Mouse (Mus musculus): ENCODE measurements at regions not wholly inside any gene's neighbourhood (a gene's known extent, or its start where the extent isn't known, plus 50 kb on each side); places are given as distances from the start of the nearest gene placed in this dataset.

GRCm38 (mm10) chr13:37588528-37589176 is 189.5 kb upstream of the Rreb1 start:
- ATAC-seq (ENCODE audit: low FRiP score, low read depth), result no peak
- Histone ChIP-seq H3K9ac (no peak overlapping the region), H3K27me3 (replicated peaks) (no peaks in the 10 kb centered on the region), H3K36me3 (no peaks in the 10 kb centered on the region), H3K27ac (no peak overlapping the region), H3K4me1 (no peaks in the 10 kb centered on the region), H3K4me2 (replicated peaks) (no peak overlapping the region), H3K4me3 (no peak overlapping the region), H3K9me3 (no peaks in the 10 kb centered on the region)
- WGBS, result 91% methylated on average over 8 of the region's 8 CpGs

GRCm38 (mm10) chr13:37592149-37592548 is 186.1 kb upstream of the Rreb1 start:
- Histone ChIP-seq H3K4me1 (no peaks in the 10 kb centered on the region), H3K27me3 (replicated peaks) (no peaks in the 10 kb centered on the region), H3K27ac (no peak overlapping the region), H3K9me3 (no peaks in the 10 kb centered on the region), H3K9ac (no peak overlapping the region), H3K4me2 (replicated peaks) (no peak overlapping the region), H3K4me3 (no peak overlapping the region), H3K36me3 (no peaks in the 10 kb centered on the region)
- WGBS, result 83% methylated on average over 5 of the region's 5 CpGs
- no peak for ATAC-seq (ENCODE audit: low FRiP score, low read depth)

GRCm38 (mm10) chr13:37595196-37595595 is 183.0 kb upstream of the Rreb1 start:
- H3K27ac ChIP-seq, result no peak overlapping the region
- no peaks in the 10 kb centered on the region for H3K27me3 ChIP-seq (replicated peaks)
- H3K4me1 ChIP-seq, result no peaks in the 10 kb centered on the region
- H3K9me3 ChIP-seq, result no peaks in the 10 kb centered on the region
- H3K9ac ChIP-seq, result no peak overlapping the region
- H3K36me3 ChIP-seq, result no peaks in the 10 kb centered on the region
- WGBS, result 35% methylated on average over 8 of the region's 8 CpGs
- no peak overlapping the region for H3K4me2 ChIP-seq (replicated peaks)
- H3K4me3 ChIP-seq, result no peak overlapping the region
- ATAC-seq (ENCODE audit: low FRiP score, low read depth), result no peak

- H3K4me1 ChIP-seq, result no peaks in the 10 kb centered on the region
- H3K4me2 ChIP-seq (replicated peaks), result no peak overlapping the region
- H3K4me3 ChIP-seq, result no peak overlapping the region
- no peak overlapping the region for H3K9ac ChIP-seq
- no peaks in the 10 kb centered on the region for H3K36me3 ChIP-seq
- no peak for ATAC-seq (ENCODE audit: low FRiP score, low read depth)
- WGBS, result 67% methylated on average over 8 of the region's 8 CpGs
- no peaks in the 10 kb centered on the region for H3K9me3 ChIP-seq
- H3K27ac ChIP-seq, result no peak overlapping the region
- no peaks in the 10 kb centered on the region for H3K27me3 ChIP-seq (replicated peaks)
Observed at GRCm38 (mm10) chr13:37597575-37597974, 180.6 kb upstream of the Rreb1 start.

GRCm38 (mm10) chr13:37598165-37598775 is 179.9 kb upstream of the Rreb1 start:
- ATAC-seq (ENCODE audit: low FRiP score, low read depth), result no peak
- Histone ChIP-seq H3K4me3 (no peak overlapping the region), H3K36me3 (no peaks in the 10 kb centered on the region), H3K9me3 (no peaks in the 10 kb centered on the region), H3K4me2 (replicated peaks) (no peak overlapping the region), H3K9ac (no peak overlapping the region), H3K4me1 (no peaks in the 10 kb centered on the region), H3K27me3 (replicated peaks) (no peaks in the 10 kb centered on the region), H3K27ac (no peak overlapping the region)
- 89% methylated on average over 10 of the region's 10 CpGs for WGBS

GRCm38 (mm10) chr13:37599679-37600078 is 178.5 kb upstream of the Rreb1 start:
- no peak overlapping the region for H3K4me3 ChIP-seq
- no peak overlapping the region for H3K27ac ChIP-seq
- H3K4me2 ChIP-seq (replicated peaks), result no peak overlapping the region
- H3K27me3 ChIP-seq (replicated peaks), result no peaks in the 10 kb centered on the region
- WGBS, result 84% methylated on average over 1 of the region's 1 CpGs
- H3K9me3 ChIP-seq, result no peaks in the 10 kb centered on the region
- H3K4me1 ChIP-seq, result no peaks in the 10 kb centered on the region
- no peaks in the 10 kb centered on the region for H3K36me3 ChIP-seq
- ATAC-seq (ENCODE audit: low FRiP score, low read depth), result no peak
- no peak overlapping the region for H3K9ac ChIP-seq

GRCm38 (mm10) chr13:37600172-37600571 is 178.0 kb upstream of the Rreb1 start:
- Histone ChIP-seq H3K27ac (no peak overlapping the region), H3K4me1 (no peaks in the 10 kb centered on the region), H3K9ac (no peak overlapping the region), H3K4me2 (replicated peaks) (no peak overlapping the region), H3K4me3 (no peak overlapping the region), H3K36me3 (no peaks in the 10 kb centered on the region), H3K27me3 (replicated peaks) (no peaks in the 10 kb centered on the region), H3K9me3 (no peaks in the 10 kb centered on the region)
- WGBS, result 96% methylated on average over 9 of the region's 9 CpGs
- ATAC-seq (ENCODE audit: low FRiP score, low read depth), result no peak

- Histone ChIP-seq H3K9me3 (no peaks in the 10 kb centered on the region), H3K4me3 (no peak overlapping the region)
- 70% methylated on average over 7 of the region's 7 CpGs for WGBS
Observed at GRCm38 (mm10) chr13:37601068-37601467, 177.1 kb upstream of the Rreb1 start.

GRCm38 (mm10) chr13:37602256-37602655 is 175.9 kb upstream of the Rreb1 start:
- H3K4me2 ChIP-seq (replicated peaks), result no peak overlapping the region
- no peak overlapping the region for H3K9ac ChIP-seq
- 77% methylated on average over 4 of the region's 4 CpGs for WGBS
- H3K27ac ChIP-seq, result no peak overlapping the region
- no peaks in the 10 kb centered on the region for H3K4me1 ChIP-seq
- no peak for ATAC-seq (ENCODE audit: low FRiP score, low read depth)
- no peak overlapping the region for H3K4me3 ChIP-seq
- H3K36me3 ChIP-seq, result no peaks in the 10 kb centered on the region
- H3K27me3 ChIP-seq (replicated peaks), result no peaks in the 10 kb centered on the region
- no peaks in the 10 kb centered on the region for H3K9me3 ChIP-seq

More at GRCm38 (mm10) chr13:37601068-37601467, 177.1 kb upstream of the Rreb1 start:
- no peak overlapping the region for H3K27ac ChIP-seq
- no peaks in the 10 kb centered on the region for H3K36me3 ChIP-seq
- H3K4me1 ChIP-seq, result no peaks in the 10 kb centered on the region
- no peak for ATAC-seq (ENCODE audit: low FRiP score, low read depth)
- H3K9ac ChIP-seq, result no peak overlapping the region
- no peak overlapping the region for H3K4me2 ChIP-seq (replicated peaks)
- no peaks in the 10 kb centered on the region for H3K27me3 ChIP-seq (replicated peaks)

GRCm38 (mm10) chr13:37603226-37603994 is 174.8 kb upstream of the Rreb1 start:
- Histone ChIP-seq H3K27me3 (replicated peaks) (no peaks in the 10 kb centered on the region), H3K27ac (no peak overlapping the region), H3K9me3 (no peaks in the 10 kb centered on the region), H3K4me3 (no peak overlapping the region), H3K4me2 (replicated peaks) (no peak overlapping the region), H3K36me3 (no peaks in the 10 kb centered on the region), H3K4me1 (no peaks in the 10 kb centered on the region), H3K9ac (no peak overlapping the region)
- no peak for ATAC-seq (ENCODE audit: low FRiP score, low read depth)
- WGBS, result 72% methylated on average over 8 of the region's 8 CpGs

GRCm38 (mm10) chr13:37606250-37606649 is 171.9 kb upstream of the Rreb1 start:
- no peaks in the 10 kb centered on the region for H3K27me3 ChIP-seq (replicated peaks)
- no peak overlapping the region for H3K4me3 ChIP-seq
- ATAC-seq (ENCODE audit: low FRiP score, low read depth), result no peak
- H3K4me2 ChIP-seq (replicated peaks), result no peak overlapping the region
- H3K4me1 ChIP-seq, result no peaks in the 10 kb centered on the region
- no peak overlapping the region for H3K27ac ChIP-seq
- H3K9me3 ChIP-seq, result no peaks in the 10 kb centered on the region
- H3K36me3 ChIP-seq, result no peaks in the 10 kb centered on the region
- no peak overlapping the region for H3K9ac ChIP-seq
- 91% methylated on average over 5 of the region's 5 CpGs for WGBS

GRCm38 (mm10) chr13:37609085-37609484 is 169.1 kb upstream of the Rreb1 start:
- WGBS, result 94% methylated on average over 5 of the region's 5 CpGs
- Histone ChIP-seq H3K27me3 (replicated peaks) (no peaks in the 10 kb centered on the region), H3K4me3 (no peak overlapping the region), H3K4me2 (replicated peaks) (no peak overlapping the region), H3K9ac (no peak overlapping the region), H3K36me3 (no peaks in the 10 kb centered on the region), H3K9me3 (no peaks in the 10 kb centered on the region), H3K4me1 (no peaks in the 10 kb centered on the region), H3K27ac (no peak overlapping the region)
- ATAC-seq (ENCODE audit: low FRiP score, low read depth), result no peak

Measured in neural tube, embryonic 12.5 days (tissue).